Mouse (Mus musculus): ENCODE data around the gene Nktr. TPM values are rescaled to one million over a fixed set of nuclear protein-coding genes. Genes with fewer than 3 reads are reported as not detected.
A peak's percentile ranks its signal among the peaks of the same experiment; 100 is the strongest.

The Nktr gene
- total RNA-seq, 1 experiment from 2014 or later, result 260 TPM

GRCm38 (mm10) chr9:121704646-121705625 lies 14.0 kb upstream of the Nktr start, which contains the start of gene Sec22c:
Gene Sec22c, minus strand, starts transcription at chr9:121705490.
- peak; percentile 82 for ATAC-seq (ENCODE audit: extremely low read depth, insufficient number of reproducible peaks, low FRiP score, poor library complexity, severe bottlenecking)

DNA sequence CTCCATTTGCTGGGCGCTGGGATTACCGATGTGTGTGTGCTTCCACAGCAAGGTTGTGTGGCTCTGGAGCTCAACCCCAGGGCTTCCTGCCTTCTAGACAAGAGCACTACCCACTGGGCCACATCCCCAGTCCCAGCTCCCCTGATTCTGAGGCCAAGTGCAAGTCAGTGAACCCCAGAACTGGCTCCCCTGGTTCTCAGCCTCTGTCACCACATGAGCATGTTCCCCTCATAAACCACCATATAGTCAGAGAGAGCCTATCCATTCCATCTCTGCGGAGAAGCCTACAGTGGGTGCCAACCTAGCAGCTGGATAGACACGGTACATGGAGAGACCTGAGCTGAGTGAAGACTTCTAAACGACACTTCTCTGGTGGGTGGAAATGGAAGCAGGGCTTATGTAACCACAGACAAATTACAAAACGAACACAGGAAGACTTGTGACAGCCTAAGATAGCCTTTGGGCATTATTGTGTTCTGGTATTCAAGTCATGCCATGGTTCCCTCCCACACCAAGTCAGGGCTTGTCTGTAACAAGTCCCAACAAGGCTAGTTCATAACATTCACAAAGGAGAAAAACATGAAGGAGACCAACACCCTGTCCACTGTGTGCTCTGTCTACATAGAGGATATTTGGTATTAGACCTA lies 12.8 kb upstream of the Nktr start:
- ATAC-seq (ENCODE audit: extremely low read depth, insufficient number of reproducible peaks, low FRiP score, poor library complexity, severe bottlenecking), result no peak

GRCm38 (mm10) chr9:121707801-121708200 lies 11.2 kb upstream of the Nktr start:
- no peak for ATAC-seq (ENCODE audit: extremely low read depth, insufficient number of reproducible peaks, low FRiP score, poor library complexity, severe bottlenecking)

DNA sequence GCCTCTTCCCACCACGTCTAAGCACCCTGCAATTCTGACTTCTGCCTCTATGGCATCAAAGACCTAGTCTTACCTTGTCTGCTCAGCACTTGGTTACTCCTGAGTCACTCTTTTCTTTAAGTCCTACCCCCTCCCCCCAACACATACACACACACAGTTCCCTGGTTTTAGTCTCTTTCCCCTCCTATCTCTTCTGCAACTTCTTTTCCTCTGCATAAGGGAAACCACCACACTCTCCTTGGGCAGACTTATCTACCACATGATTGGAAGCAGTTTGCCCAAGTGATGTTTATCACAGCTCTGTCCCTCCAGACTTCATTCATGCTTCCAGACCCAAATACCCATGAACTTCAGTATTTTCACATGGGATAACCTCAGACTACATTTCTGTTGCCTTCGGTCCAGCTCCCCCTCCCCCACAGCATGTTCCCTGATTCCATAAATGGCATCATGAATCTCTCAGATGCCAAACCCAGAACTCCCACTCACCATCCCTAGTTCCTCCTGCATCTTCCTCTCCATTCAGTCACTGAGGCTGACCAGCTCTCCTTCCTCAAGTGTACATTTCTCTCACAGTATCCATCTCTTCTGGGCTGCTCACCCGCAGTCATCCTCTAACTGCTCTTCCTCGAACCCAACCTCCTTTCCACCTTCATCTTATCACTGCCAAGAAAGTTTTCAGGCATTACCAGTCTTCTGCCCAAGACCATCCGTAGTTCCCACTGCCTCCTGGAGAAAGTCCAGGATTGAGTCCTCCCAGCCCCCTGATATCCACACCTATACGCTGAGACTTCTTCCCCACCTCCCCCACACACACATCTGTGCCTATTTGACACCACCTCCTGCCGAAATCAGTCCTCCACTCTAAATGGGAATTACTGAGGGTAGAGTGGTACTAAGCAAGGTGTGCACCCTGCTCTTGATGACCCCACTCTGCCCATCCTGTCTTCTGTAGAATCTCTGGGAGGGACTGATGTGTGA lies 10.2 kb upstream of the Nktr start:
- no peak for ATAC-seq (ENCODE audit: extremely low read depth, insufficient number of reproducible peaks, low FRiP score, poor library complexity, severe bottlenecking)

- peak; percentile 97 for ATAC-seq (ENCODE audit: extremely low read depth, insufficient number of reproducible peaks, low FRiP score, poor library complexity, severe bottlenecking)
These were observed 8.9 kb upstream of the Nktr start, which contains the start of gene Ss18l2 for GRCm38 (mm10) chr9:121709898-121710583. Gene Ss18l2, plus strand, starts transcription at chr9:121710329.

- ATAC-seq (ENCODE audit: extremely low read depth, insufficient number of reproducible peaks, low FRiP score, poor library complexity, severe bottlenecking), result no peak
These were observed 8.4 kb upstream of the Nktr start for GRCm38 (mm10) chr9:121710584-121710975.

DNA sequence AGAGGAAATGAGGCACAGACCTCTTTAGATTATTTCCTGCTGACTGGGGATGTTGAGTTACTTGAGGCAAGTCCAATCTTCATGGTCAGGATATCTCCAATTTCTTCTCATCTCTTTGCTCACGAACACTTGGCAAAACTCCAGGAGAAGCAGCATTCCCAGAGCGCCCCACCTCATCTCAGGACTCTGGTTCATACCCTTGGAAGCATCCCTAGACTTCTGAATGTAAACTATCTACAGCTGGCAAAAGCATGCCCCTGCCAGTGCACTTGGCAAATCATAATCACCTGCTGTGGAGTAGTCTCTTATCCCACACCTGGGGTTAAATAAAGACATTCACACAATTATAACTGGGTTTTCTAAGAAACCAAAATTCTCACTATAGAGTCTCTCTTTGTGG lies 1.9 kb upstream of the Nktr start:
- ATAC-seq (ENCODE audit: extremely low read depth, insufficient number of reproducible peaks, low FRiP score, poor library complexity, severe bottlenecking), result no peak

GRCm38 (mm10) chr9:121718070-121718705 lies 781 bp upstream of the Nktr start:
- ATAC-seq (ENCODE audit: extremely low read depth, insufficient number of reproducible peaks, low FRiP score, poor library complexity, severe bottlenecking), result no peak

DNA sequence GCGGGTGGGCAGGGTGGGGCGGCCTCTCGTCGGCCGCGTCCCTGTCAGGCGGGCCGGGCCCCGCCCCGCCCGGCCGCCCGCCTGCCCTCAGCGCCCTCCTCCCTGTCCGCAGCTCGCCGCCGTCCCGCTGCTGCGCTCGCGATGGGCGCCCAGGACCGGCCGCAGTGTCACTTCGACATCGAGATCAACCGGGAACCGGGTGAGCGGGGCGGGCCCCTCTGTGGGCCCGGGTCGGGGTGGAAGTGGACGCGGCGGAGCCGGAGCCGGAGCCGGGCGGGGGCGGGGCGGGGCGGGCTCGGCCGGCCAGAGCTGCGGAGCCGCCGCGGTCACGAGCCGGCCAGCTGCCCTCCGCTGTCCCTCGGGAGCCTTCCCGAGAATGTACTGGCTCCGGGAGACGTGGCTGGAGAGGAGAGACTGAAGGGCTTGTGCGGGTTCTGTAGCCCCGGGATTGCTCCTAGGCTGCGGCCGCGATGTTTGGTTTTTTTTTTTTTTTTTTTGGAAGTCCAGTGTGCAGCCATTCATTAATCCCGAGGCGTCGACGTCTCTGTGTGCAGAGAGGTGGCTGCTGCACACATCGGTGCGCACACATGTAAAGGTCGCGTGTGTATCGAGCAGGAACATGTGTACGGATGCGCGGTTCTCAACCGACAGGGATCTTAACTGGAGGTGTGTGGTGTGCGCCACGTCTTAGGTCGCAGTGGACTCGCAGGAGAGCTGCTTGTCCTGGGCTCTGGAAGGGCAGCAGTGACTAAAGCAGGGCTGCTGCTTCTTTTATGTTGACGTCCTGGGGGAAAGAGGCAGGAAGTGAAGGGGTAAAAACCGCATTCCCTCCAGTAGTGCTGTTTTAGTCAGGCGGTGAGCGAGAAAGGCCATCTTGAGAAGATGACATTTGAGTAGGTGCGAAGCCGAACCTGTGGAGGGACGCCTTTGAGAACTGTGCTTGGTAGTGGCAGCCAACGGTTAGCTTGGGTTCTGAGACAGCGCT lies 670 bp downstream of the Nktr start:
- peak; percentile 26; the same call in 1 of the 2 replicates for ATAC-seq (ENCODE audit: extremely low read depth, insufficient number of reproducible peaks, low FRiP score, poor library complexity, severe bottlenecking)

DNA sequence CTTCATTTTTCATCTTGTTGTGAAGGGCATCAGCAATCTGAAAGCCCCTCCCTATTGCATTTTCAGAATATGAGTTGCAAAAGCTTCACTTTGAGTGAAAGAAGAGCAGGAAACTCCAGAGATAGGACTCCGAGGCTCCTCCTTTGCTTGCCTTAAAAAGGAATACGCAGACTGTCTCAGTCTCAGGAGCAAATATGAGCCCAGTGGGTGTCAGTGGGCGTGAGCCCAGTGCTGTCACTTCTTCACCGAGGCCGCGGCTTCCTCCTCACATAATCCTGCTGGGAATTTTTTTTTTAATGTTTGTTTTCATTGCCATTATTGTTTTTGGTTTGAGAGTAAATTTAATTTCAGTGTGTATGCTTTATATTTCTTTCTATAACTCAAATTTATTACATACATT lies 21.5 kb downstream of the Nktr start:
- ATAC-seq (ENCODE audit: extremely low read depth, insufficient number of reproducible peaks, low FRiP score, poor library complexity, severe bottlenecking), result no peak

DNA sequence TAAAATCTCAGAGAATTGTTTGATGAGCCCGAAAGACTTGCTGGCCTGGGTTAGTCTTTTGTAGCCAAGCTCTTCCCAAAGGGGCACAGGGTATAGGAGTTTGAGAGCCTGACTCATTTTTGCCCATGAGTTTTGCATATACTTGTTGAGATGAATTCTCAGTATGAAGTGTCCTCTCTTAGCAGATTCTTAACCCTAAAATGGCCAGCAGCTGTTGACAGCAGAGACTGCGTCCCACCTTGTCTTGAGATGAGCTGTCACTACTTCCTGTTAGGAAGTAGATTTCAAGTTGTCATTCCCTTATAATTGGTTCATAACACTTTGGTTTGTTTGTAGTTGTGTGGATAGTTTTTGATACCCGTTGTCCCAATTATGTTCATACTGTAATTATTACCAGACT lies 22.2 kb downstream of the Nktr start:
- no peak for ATAC-seq (ENCODE audit: extremely low read depth, insufficient number of reproducible peaks, low FRiP score, poor library complexity, severe bottlenecking)

DNA sequence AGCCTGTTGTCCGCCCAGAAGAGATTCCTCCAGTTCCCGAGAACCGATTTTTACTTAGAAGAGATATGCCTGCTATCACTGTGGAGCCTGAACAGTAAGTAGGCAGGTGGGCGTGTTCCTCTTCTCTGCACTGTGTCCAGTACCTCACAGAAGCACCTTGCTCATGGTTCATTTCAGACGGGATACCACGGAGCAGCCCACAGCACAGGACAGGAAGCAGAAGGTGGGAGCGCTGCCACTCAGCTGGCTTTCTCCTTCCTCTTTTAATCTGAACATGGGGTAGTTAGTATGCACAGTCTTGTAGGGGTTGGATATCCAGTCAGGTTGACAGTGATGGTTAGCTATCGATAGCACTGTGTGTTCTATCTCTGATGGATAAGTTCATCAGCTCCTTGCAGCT lies 25.1 kb downstream of the Nktr start:
- ATAC-seq (ENCODE audit: extremely low read depth, insufficient number of reproducible peaks, low FRiP score, poor library complexity, severe bottlenecking), result no peak

DNA sequence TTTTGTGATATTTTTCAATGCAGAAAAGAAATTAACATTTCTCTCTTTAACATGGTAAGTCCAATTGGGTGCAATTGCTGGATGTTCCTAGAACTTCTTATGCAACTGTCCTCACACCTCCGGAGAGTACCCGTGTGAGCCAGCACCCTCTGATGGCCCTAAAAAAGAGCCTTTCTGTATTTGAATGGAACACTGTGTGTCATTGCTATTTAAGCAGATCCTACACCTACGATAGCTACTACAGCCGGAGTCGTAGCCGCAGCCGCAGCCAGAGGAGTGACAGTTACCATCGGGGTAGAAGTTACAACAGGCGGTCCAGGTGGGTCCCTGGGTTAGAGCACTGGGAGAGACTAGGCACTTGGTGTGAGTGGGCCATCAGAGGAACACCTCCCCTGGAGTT lies 33.8 kb downstream of the Nktr start:
- ATAC-seq (ENCODE audit: extremely low read depth, insufficient number of reproducible peaks, low FRiP score, poor library complexity, severe bottlenecking), result no peak

- no peak for ATAC-seq (ENCODE audit: extremely low read depth, insufficient number of reproducible peaks, low FRiP score, poor library complexity, severe bottlenecking)
These were observed 35.7 kb downstream of the Nktr start for GRCm38 (mm10) chr9:121754624-121755023.

GRCm38 (mm10) chr9:121756785-121757184 lies 37.8 kb downstream of the Nktr start:
- no peak for ATAC-seq (ENCODE audit: extremely low read depth, insufficient number of reproducible peaks, low FRiP score, poor library complexity, severe bottlenecking)

GRCm38 (mm10) chr9:121757432-121757831 lies 38.5 kb downstream of the Nktr start:
- ATAC-seq (ENCODE audit: extremely low read depth, insufficient number of reproducible peaks, low FRiP score, poor library complexity, severe bottlenecking), result no peak

All from neutrophil, adult 5-6 weeks (primary cell).